Mouse (Mus musculus) CH12.LX (cell line): ENCODE results near the gene Kcnj9.

Source experiments
- BHLHE40 ChIP-seq: IDR thresholded peaks from 2 replicates; pipeline ENCODE4 v1.6.1; 2011; ENCODE audit warnings: mild to moderate bottlenecking, low read depth, low read length, improper control_type of control experiment
- CHD2 ChIP-seq: IDR thresholded peaks from 2 replicates; pipeline ENCODE4 v1.6.1; 2011; ENCODE audit warnings: low read length, improper control_type of control experiment
- CTCF ChIP-seq, 2 experiments: IDR thresholded peaks in 1 of 2; conservative IDR thresholded peaks in 1 of 2; 2 replicates each; pipeline ENCODE4 v1.5.1; 2011 to 2012; ENCODE audit warnings: low read depth in 2 of 2, low read length in 2 of 2, improper control_type of control experiment in 1 of 2, inconsistent platforms in 1 of 2, mild to moderate bottlenecking in 1 of 2, moderate library complexity in 1 of 2
- EP300 ChIP-seq: IDR thresholded peaks from 2 replicates; pipeline ENCODE4 v1.6.1; 2011; ENCODE audit warnings: low read length, improper control_type of control experiment
- HCFC1 ChIP-seq: IDR thresholded peaks from 2 replicates; pipeline ENCODE4 v1.6.1; 2012; ENCODE audit warnings: low read depth, mild to moderate bottlenecking, inconsistent platforms, low read length, improper control_type of control experiment
- MAX ChIP-seq: IDR thresholded peaks from 2 replicates; pipeline ENCODE4 v1.6.1; 2011; ENCODE audit warnings: low read length, improper control_type of control experiment
- MAZ ChIP-seq: IDR thresholded peaks from 2 replicates; pipeline ENCODE4 v1.6.1; 2012; ENCODE audit warnings: low read depth, mild to moderate bottlenecking, inconsistent platforms, low read length, improper control_type of control experiment, moderate library complexity
- POLR2A ChIP-seq: IDR thresholded peaks from 2 replicates; pipeline ENCODE4 v1.6.1; 2011; ENCODE audit warnings: low read depth, mild to moderate bottlenecking, improper control_type of control experiment, low read length
- POLR2AphosphoS2 ChIP-seq: IDR thresholded peaks from 2 replicates; pipeline ENCODE4 v1.6.1; 2011; ENCODE audit warnings: low read depth, low read length, improper control_type of control experiment
- SIN3A ChIP-seq: IDR thresholded peaks from 2 replicates; pipeline ENCODE4 v1.6.1; 2012; ENCODE audit warnings: low read length, improper control_type of control experiment, inconsistent platforms
- USF2 ChIP-seq: conservative IDR thresholded peaks from 2 replicates; pipeline ENCODE4 v1.6.1; 2011; ENCODE audit warnings: low read depth, low read length, improper control_type of control experiment

GRCm38 (mm10) chr1:172332925-172333324, 3.8 kb upstream of the Kcnj9 start:
- TF ChIP-seq SIN3A (no peak), CTCF (conservative IDR thresholded peaks at IDR 0.05 in 1 of 2, IDR thresholded peaks at IDR 0.05 in 1 of 2; ENCODE audit: low read depth in 2 of 2, low read length in 2 of 2) (no peak), MAX (no peak), POLR2A (no peak), USF2 (no peak), EP300 (no peak), MAZ (no peak), POLR2AphosphoS2 (no peak), CHD2 (peak; percentile 56; the same call in 1 of the 2 replicates), BHLHE40 (no peak), HCFC1 (no peak)
